Mouse (Mus musculus) heart, embryonic 15.5 days (tissue): ENCODE data around the gene Igtp. TPM values are rescaled to one million over a fixed set of nuclear protein-coding genes. Genes with fewer than 3 reads are reported as not detected.
"Not testable (repeated sequence)": the region's sequence is repeated elsewhere in the genome, so short reads cannot be mapped to it uniquely, and the experiment has no call there.

Experiments
- ATAC-seq: fragments of 200-750 bp; cut with Nextera tagmentation; replicated peaks from 2 replicates; pipeline ENCODE4 v1.8.0; 2017; ENCODE audit warnings: low read depth, moderate TSS enrichment; ENCODE audit not compliant: insufficient number of reproducible peaks, insufficient read depth, low FRiP score
- H3K27ac ChIP-seq: fragments of 300-500 bp; sonication (generic); 2 replicates; pipeline ENCODE4 v1.5.1; 2015; ENCODE audit warnings: mild to moderate bottlenecking, inconsistent platforms
- H3K27me3 ChIP-seq: fragments of 300-500 bp; sonication (generic); 2 replicates; pipeline ENCODE4 v1.6.1; 2015; ENCODE audit warnings: inconsistent platforms
- H3K36me3 ChIP-seq: fragments of 300-500 bp; sonication (generic); 2 replicates; pipeline ENCODE4 v1.6.1; 2015; ENCODE audit warnings: mild to moderate bottlenecking, inconsistent platforms
- H3K4me1 ChIP-seq: fragments of 300-500 bp; sonication (generic); replicated peaks from 2 replicates; pipeline ENCODE4 v1.6.1; 2015; ENCODE audit warnings: inconsistent platforms
- H3K4me2 ChIP-seq: fragments of 300-500 bp; sonication (generic); 2 replicates; pipeline ENCODE4 v1.6.1; 2015; ENCODE audit warnings: inconsistent platforms, mild to moderate bottlenecking, moderate library complexity
- H3K4me3 ChIP-seq: fragments of 300-500 bp; sonication (generic); 2 replicates; pipeline ENCODE4 v1.5.1; 2015; ENCODE audit warnings: mild to moderate bottlenecking, inconsistent platforms
- H3K9ac ChIP-seq: fragments of 300-500 bp; sonication (generic); 2 replicates; pipeline ENCODE4 v1.6.1; 2015; ENCODE audit warnings: mild to moderate bottlenecking, inconsistent platforms
- H3K9me3 ChIP-seq: fragments of 300-500 bp; sonication (generic); replicated peaks from 2 replicates; pipeline ENCODE4 v1.6.1; 2016; ENCODE audit warnings: inconsistent platforms
- WGBS: fragments of 180-500 bp; shearing (Covaris S2); methylation state at CpG from one replicate; pipeline ENCODE4 v1.1.7; 2015; ENCODE audit warnings: mixed read lengths; 5-methylcytosine and 5-hydroxymethylcytosine counted together
- polyA plus RNA-seq: library from polyadenylated mRNA; unstranded; fragments of >200 nt; fragmentation: Nextera tagmentation; extraction: Ambion mirVana; gene quantifications from 2 replicates; pipeline ENCODE4 v1.2.1, GENCODE M21; 2015

Gene Igtp
- polyA plus RNA-seq = 6.4 and 10.1 TPM in 2 replicates

DNA sequence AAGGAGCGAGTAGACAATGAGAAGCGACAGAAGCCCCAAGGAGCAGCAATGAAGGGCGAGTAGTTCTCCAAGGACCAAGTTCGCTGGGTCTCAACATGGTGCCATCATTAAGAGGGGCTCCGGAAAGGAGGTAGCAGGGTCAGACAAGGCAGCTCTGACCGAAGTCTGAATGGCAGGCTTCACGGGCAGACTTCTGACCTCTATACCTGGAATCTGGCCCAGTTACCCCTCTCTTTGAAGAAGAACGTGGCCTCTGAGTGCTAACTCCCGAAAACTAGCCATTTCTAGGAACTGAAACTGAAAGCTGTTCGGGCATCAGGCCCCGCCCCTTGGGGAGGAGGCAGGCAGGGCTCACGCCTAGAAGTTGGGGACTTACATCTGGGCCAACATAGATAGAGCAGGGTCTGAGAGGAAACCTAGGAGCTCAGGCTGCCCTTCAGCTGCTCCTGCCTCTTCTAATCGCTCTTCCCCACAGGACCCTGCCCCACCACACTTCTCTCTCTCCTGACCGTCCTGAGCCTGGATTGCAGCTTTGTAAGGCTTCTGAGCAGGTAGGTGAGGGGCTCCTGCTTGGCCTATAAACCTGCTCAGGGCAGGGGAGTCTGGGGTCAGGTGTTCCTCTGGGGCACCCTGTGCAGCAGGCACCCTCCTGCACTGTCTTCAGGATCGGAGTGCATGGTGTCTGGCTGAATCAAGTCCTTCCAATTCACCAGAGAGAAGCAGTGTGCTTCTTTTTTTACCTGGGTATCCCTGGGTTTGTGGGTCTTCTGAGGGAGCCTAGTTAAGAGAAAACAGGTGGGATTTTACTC lies at the start of gene Igtp, which contains the start of gene Irgm2:
Gene Igtp (plus strand): TSS at position 328 of the 809 bp plus-strand sequence.
Gene Irgm2 (plus strand): TSS at position 390 of the 809 bp plus-strand sequence.
- not testable (repeated sequence) for H3K9me3 ChIP-seq, H3K36me3 ChIP-seq, H3K27me3 ChIP-seq
- Histone ChIP-seq H3K4me1 (peaks cover 20% of the 10 kb centered on the region), H3K27ac (peak within 1 kb of the TSS; percentile 77), H3K9ac (peak within 1 kb of the TSS; percentile 55), H3K4me2 (peak within 1 kb of the TSS; percentile 70), H3K4me3 (peak within 1 kb of the TSS; percentile 78)
- peak; percentile 71 for ATAC-seq
- 4% methylated on average over 14 of the region's 15 CpGs for WGBS

DNA sequence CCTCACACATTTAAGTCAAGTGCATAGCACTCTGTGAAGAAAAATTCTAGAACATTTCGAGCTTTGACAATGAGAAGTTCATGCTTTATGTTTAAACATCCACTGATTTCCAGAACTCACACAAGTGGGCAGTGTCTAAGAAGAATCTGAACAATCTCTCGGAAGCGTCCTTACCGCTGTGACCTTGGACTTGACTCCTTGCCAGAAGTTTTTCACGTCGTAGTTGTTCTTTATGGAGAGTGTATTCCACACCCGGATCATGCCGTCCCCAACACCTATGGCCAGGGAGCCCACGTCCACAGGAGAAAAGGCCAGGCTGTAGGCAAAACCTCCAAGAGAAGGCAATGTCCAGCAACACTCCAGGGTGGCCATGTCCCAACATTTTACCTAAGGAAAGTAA lies 43.9 kb upstream of the Igtp start:
- Histone ChIP-seq H3K9me3 (no peaks in the 10 kb centered on the region), H3K4me3 (no peak overlapping the region), H3K4me2 (no peak overlapping the region), H3K27me3 (no peaks in the 10 kb centered on the region), H3K9ac (no peak overlapping the region), H3K36me3 (peaks cover 49% of the 10 kb centered on the region), H3K27ac (no peak overlapping the region), H3K4me1 (no peaks in the 10 kb centered on the region)
- WGBS = 53% methylated on average over 9 of the region's 9 CpGs
- no peak for ATAC-seq

DNA sequence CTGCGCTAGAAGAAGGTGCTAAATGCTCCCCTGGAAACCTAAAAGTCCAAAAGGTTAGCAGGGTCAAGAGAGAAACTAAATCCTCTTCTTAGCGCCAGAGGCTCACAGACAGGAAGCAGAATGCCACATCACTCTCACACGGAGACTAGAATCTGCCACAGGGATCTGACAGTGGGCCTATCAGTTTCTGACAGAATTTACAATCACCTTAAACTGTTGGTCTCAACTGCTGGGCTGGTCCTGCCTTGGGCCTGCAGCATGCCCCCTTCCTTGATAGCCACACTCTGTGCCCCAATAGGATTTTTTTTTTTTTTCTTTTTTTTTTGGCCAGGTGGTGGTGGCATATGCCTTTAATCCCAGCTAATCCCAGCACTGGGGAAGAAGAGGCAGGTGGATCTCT lies 42.5 kb upstream of the Igtp start:
- Histone ChIP-seq H3K9ac (no peak overlapping the region), H3K4me3 (no peak overlapping the region), H3K4me2 (no peak overlapping the region), H3K36me3 (peaks cover 45% of the 10 kb centered on the region), H3K4me1 (no peaks in the 10 kb centered on the region), H3K27ac (no peak overlapping the region), H3K27me3 (no peaks in the 10 kb centered on the region), H3K9me3 (no peaks in the 10 kb centered on the region)
- WGBS = 70% methylated on average over 3 of the region's 3 CpGs
- ATAC-seq = no peak

DNA sequence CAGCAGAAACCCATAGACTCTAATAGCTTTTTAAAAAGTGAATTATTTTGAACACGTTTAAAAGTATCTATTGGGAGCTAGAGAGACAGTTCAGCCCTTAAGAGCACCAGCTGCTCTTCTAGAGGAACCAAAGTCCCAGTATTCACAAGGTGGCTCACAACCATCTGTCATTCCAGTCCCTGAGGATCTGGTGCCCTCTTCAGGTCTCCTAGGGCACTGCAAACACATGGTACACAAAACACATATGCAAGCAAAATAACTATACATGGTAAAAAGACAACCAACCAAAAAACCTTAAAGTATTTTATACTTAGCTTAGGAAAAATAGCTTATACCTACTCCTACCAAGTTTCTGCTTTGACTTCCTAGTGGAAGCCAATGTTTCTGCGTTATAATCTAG lies 34.3 kb upstream of the Igtp start:
- H3K36me3 ChIP-seq = peaks cover 44% of the 10 kb centered on the region
- WGBS = 92% methylated on average over 2 of the region's 2 CpGs

DNA sequence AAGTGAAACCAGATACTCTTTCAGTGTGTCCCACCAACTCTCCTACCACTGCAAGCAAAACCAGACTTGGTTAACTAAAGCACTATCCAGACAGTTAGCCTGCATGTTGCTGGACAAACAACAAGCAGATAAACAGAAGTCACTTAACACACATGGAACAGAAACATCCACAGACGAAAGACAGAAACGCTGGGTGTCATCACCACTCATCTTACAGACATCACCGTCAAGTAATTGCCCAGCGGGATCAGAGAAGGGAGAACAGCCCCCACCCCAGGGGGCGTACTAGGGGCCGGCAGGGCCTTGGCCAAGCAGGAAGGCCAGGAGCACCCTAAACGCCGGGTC lies 31.6 kb upstream of the Igtp start:
- ATAC-seq = no peak
- 0% methylated on average over 8 of the region's 8 CpGs for WGBS
- Histone ChIP-seq H3K36me3 (peaks cover 36% of the 10 kb centered on the region), H3K27ac (peak overlapping the region; percentile 74), H3K9ac (peak overlapping the region; percentile 73), H3K4me1 (peaks cover 22% of the 10 kb centered on the region), H3K27me3 (no peaks in the 10 kb centered on the region), H3K9me3 (no peaks in the 10 kb centered on the region), H3K4me3 (peak overlapping the region; percentile 88), H3K4me2 (peak overlapping the region; percentile 91)

More for the DNA sequence above, 34.3 kb upstream of the Igtp start:
- no peak overlapping the region for H3K27ac ChIP-seq
- no peak overlapping the region for H3K9ac ChIP-seq
- no peak overlapping the region for H3K4me3 ChIP-seq
- no peaks in the 10 kb centered on the region for H3K27me3 ChIP-seq
- H3K9me3 ChIP-seq = no peaks in the 10 kb centered on the region
- no peak overlapping the region for H3K4me2 ChIP-seq
- no peak for ATAC-seq
- peaks cover 10% of the 10 kb centered on the region; the same call in 1 of the 2 replicates for H3K4me1 ChIP-seq

DNA sequence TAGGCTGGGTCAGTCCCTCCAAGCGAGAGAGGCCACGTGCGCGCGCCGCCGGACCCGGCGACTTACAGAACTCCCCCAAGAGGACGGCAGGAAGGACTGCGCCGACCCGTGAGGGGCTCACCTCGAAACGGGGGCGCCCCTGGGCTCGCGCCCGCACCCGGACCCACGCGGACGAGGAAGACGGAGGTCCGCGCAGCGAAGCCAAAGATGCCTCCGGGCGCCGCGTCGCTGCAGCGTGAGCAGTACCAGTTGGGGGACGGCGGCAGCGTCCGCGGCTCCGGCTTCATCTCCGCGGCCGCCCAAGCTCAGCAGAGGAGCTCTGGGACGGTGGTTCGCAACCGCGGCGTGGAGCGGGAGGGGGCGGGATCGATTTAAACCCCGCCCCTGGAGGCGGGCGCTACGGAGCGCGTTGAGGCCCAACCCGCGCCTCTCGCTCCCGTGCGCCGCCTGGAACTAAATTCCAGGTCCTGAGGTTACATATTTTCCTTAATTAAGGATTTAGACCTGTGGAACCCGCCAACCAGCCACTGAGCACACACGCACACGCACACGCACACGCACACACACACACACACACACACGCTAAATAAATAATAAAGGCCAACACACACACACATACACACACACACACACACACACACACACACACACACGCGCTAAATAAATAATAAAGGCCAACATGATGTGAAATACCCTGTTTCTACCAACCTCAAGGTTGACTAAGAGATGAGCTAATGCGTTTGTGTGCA lies 31.0 kb upstream of the Igtp start, which contains the start of gene Gemin5:
Gene Gemin5 (minus strand): TSS at position 373 of the 749 bp plus-strand sequence.
- Histone ChIP-seq H3K9ac (peak within 1 kb of the TSS; percentile 73), H3K36me3 (peaks cover 34% of the 10 kb centered on the region), H3K4me2 (peak within 1 kb of the TSS; percentile 91), H3K4me3 (peak within 1 kb of the TSS; percentile 88), H3K27me3 (no peaks in the 10 kb centered on the region), H3K9me3 (no peaks in the 10 kb centered on the region), H3K27ac (peak within 1 kb of the TSS; percentile 74), H3K4me1 (peaks cover 22% of the 10 kb centered on the region)
- 2% methylated on average over 65 of the region's 71 CpGs for WGBS
- peak; percentile 82 for ATAC-seq

DNA sequence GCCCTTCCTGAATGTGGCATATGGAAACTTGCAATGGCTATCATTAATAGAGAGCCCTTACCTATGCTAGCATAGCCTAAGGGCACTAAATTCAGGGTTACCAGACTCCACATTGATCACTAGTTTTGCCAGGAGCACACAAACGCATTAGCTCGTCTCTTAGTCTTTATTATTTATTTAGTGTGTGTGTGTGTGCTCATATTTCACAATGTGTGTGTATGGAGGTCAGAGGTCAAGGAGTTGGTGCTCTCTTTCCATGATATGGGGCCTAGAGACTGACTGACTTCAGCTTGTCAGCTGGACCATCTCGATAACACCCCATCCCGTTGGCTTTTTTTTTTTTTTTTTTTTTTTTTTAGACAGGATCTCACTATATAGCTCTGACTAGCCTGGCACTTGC lies 29.7 kb upstream of the Igtp start:
- Histone ChIP-seq H3K27ac (no peak overlapping the region), H3K36me3 (peaks cover 37% of the 10 kb centered on the region), H3K27me3 (no peaks in the 10 kb centered on the region), H3K4me2 (no peak overlapping the region), H3K4me1 (peaks cover 22% of the 10 kb centered on the region), H3K4me3 (no peak overlapping the region), H3K9me3 (no peaks in the 10 kb centered on the region), H3K9ac (no peak overlapping the region)
- ATAC-seq = no peak
- 72% methylated on average over 4 of the region's 4 CpGs for WGBS

DNA sequence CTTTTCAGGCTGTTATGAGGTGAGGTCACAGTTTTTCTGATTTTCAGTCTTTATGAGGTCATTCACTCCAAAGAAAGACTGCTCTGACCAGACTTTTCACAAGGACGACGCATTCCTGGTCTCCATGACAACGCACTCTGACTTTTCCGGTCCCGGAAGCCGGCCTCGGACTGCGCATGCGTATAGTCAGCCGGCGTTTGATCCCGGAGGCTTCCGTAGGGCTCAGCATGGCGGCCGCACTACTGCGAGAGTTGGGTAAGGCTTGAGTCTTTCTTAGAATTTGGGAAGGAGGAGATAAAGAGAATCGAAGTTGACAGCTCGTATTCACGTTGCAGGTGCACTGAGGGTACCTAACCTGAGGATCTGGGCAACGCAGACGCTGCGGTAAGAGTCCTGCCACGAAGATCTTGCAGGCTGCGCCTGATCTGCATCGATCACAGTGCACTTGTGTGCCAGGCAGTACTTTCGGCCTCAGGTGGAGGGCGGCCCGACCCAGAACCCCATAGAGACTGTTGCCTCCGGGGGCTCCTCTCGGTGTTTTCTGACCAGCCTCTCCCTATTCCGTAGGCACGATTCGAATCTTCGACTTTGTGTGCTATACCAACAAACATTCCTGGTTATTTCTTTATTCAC lies 27.8 kb upstream of the Igtp start, which contains the start of gene Mrpl22:
Gene Mrpl22 (plus strand): TSS at position 203 of the 633 bp plus-strand sequence.
- Histone ChIP-seq H3K27ac (peak within 1 kb of the TSS; percentile 6; the same call in 1 of the 2 replicates), H3K9me3 (no peaks in the 10 kb centered on the region), H3K9ac (peak within 1 kb of the TSS; percentile 66), H3K4me2 (peak within 1 kb of the TSS; percentile 74), H3K36me3 (peaks cover 35% of the 10 kb centered on the region), H3K4me3 (peak within 1 kb of the TSS; percentile 69), H3K27me3 (no peaks in the 10 kb centered on the region), H3K4me1 (peaks cover 22% of the 10 kb centered on the region)
- under 1% methylated on average over 34 of the region's 34 CpGs for WGBS
- ATAC-seq = peak; percentile 69

DNA sequence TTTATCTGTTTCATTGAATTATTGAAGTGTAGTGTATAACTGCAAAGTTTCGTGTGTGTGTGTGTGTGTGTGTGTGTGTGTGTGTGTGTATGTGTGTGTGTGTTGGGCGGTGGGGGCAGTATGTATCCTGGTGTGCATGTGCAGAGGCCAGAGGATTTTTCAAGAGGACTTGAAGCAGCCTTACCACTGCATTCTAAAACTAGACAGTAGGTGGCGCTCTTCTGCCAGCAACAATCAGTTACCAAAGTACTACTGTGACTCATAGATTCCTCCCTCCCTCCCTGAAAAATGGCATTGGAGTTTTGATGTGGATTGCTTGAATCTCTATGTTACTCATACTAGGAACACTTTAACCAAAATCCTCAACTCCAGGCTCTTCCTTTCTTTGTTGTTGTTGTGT lies 19.8 kb upstream of the Igtp start:
- Histone ChIP-seq H3K9ac (no peak overlapping the region), H3K9me3 (no peaks in the 10 kb centered on the region), H3K36me3 (peaks cover 42% of the 10 kb centered on the region), H3K4me3 (no peak overlapping the region), H3K4me1 (peaks cover 8% of the 10 kb centered on the region), H3K27ac (no peak overlapping the region), H3K4me2 (no peak overlapping the region), H3K27me3 (no peaks in the 10 kb centered on the region)
- 28% methylated on average over 3 of the region's 3 CpGs for WGBS
- ATAC-seq = 0 out of 2 replicates have a peak, but pooled peaks have one; percentile 39

DNA sequence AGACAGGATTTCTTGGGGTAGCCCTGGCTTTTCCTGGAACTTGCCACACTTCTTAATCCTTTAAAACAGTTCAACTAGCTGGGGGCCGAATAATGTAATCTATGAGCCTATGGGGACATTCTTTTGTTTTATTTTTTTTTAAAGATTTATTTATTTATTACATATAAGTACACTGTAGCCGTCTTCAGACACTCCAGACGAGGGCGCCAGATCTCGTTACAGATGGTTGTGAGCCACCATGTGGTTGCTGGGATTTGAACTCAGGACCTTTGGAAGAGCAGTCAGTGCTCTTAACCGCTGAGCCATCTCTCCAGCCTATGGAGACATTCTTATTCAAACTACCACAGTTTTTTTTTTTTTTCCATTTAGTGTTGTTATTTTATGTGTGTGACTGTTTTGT lies 19.4 kb upstream of the Igtp start:
- H3K4me1 ChIP-seq, H3K4me3 ChIP-seq, H3K4me2 ChIP-seq, H3K9ac ChIP-seq, ATAC-seq, H3K27me3 ChIP-seq, H3K27ac ChIP-seq, H3K9me3 ChIP-seq: not testable (repeated sequence)
- peaks cover 39% of the 10 kb centered on the region for H3K36me3 ChIP-seq
- 92% methylated on average over 6 of the region's 6 CpGs for WGBS

DNA sequence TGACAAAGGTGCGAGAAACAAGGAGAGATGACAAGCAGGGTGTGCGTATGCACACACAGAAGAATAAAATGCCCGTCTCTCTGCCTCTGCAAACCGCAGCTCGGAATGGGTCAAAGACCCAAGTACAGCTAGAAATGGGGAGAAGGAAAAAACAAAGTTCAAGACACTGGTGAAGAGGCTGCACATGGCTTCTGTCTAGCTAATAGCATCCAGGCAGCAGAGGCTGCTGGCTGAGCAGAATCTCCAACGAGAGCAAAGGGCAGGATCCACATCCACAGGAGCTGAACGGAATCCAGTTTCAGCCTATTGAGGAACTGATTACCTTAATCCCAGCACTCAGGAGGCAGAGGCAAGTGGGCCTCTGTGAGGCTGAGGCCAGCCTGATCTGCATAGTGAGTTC lies 18.6 kb upstream of the Igtp start:
- no peak overlapping the region for H3K4me2 ChIP-seq
- H3K4me3 ChIP-seq = no peak overlapping the region
- WGBS = 83% methylated on average over 7 of the region's 7 CpGs
- H3K36me3 ChIP-seq = peaks cover 32% of the 10 kb centered on the region
- H3K9ac ChIP-seq = no peak overlapping the region
- H3K27ac ChIP-seq = peak overlapping the region; percentile 5; the same call in 1 of the 2 replicates
- no peaks in the 10 kb centered on the region for H3K27me3 ChIP-seq
- peaks cover 8% of the 10 kb centered on the region for H3K4me1 ChIP-seq
- H3K9me3 ChIP-seq = no peaks in the 10 kb centered on the region
- no peak for ATAC-seq
